Mouse (Mus musculus): Measurements from ENCODE around the gene Sumf1.

DNA sequence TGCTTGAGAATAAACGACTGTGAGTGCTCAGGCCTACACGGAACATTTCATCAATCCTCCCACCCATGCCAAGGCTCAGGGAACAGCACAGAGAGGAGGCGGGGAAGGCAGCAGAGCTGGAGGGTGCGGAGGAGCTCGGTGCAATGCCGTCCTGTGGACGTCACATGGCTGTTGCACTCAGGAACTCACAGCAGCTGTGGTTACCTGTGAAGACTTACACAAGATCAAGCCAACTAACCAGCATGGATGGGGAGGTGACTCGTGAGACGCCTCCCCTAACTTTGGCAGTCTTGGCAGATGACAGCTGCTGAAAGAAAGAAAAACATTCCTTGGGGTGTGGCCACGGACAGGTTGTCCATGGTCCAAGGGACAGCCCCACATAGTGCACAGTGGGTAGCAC lies 110.8 kb downstream of the Sumf1 start:
- TF ChIP-seq E2F4 (IDR thresholded peaks at IDR 0.05; ENCODE audit: insufficient read depth), result no peak
- no peak for TF ChIP-seq POLR2A (IDR thresholded peaks at IDR 0.05; ENCODE audit: insufficient read length, low read depth)
- TF ChIP-seq REST (IDR thresholded peaks at IDR 0.05; ENCODE audit: insufficient read depth, insufficient read length), result no peak

Data from myocyte (in vitro differentiated cells).